Mouse (Mus musculus) urinary bladder, adult 18-20 months (tissue): ENCODE results near the gene Gnpda2.

Experiments used
- DNase-seq, 2 experiments: peaks; one replicate each; pipeline ENCODE4 v3.0.0; 2022; ENCODE audit warnings: low spot score in 2 of 2, mixed read lengths in 2 of 2

Gnpda2 gene

DNA sequence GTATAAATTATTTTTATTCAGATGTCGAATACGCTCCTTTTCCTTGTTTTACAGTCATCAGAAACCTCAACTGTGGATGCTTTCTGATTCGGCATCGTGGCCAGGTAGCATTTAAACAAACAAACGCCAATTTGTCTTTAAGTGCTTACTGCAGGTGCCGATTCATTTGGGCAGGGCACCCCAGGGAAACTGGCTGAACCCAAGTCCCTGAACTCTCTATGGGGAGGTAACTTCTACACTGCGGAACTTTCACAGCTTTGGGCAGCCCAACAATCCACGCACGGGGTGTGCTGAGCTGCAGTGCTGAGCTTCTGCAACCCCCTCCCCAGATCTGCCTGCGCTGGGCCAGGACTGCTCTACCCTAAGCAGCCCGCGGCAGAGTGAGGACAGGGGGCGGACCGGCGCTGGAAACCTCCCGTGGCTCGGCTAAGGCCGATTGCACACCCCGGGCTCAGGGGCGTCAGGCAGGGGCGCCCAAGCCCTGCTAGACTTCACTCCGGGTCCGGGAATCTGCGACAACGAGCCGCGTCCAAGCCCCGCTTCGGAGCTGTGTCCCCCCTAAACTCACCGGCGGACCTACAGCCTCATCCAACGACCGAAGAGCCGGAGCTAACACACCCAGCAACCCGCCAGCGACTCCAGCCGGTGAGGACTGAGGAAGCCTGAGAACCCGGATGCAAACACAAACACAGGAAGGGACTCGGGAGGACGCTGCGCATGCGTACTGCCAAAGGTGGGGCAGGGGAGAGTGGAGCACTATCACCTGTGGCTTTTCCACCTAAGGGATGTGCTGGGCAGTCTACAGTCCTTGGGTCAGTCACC, at the start of gene Gnpda2:
Gnpda2 (minus strand) TSS at position 701 of the 822 bp plus-strand sequence.
- peak; percentile 74 to 80 for DNase-seq

DNA sequence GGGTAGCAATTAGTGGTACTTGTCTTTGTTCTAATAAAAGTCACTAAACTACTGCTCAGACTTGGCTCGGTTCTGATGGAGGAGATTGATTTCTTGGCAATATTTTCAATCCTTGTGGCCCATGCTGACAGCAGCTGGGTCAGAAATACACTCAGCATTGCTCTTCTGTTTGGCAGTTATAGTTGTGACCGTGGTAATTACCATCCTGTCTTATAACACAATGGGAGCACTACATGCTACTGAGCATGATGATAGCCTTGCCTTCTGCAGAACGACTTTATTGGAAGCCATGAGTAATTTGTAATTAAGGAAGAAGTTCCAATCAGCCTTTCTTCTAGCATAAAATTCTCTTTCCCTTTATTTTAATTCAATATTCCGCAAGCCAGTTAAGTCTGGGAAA, 42.6 kb upstream of the Gnpda2 start:
- no peak for DNase-seq

DNA sequence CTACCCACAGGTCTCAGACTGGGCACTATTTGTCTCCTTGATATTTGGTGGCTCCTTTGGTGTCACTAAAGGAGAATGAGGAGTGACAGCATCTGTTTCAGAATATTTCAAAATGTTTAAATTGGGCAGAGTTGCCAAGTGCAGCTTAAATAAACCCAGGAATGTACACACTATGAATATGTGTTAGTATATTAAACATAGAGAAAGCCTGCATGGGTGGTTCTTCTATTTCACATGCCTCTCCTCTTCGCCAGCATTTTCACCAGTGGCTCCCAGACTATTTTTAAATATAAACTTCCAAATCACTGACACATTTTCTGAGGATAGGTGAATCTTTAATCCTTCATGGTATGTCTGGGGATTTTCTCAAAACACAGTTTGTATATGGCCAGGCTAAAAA, 28.8 kb upstream of the Gnpda2 start:
- DNase-seq: no peak

DNA sequence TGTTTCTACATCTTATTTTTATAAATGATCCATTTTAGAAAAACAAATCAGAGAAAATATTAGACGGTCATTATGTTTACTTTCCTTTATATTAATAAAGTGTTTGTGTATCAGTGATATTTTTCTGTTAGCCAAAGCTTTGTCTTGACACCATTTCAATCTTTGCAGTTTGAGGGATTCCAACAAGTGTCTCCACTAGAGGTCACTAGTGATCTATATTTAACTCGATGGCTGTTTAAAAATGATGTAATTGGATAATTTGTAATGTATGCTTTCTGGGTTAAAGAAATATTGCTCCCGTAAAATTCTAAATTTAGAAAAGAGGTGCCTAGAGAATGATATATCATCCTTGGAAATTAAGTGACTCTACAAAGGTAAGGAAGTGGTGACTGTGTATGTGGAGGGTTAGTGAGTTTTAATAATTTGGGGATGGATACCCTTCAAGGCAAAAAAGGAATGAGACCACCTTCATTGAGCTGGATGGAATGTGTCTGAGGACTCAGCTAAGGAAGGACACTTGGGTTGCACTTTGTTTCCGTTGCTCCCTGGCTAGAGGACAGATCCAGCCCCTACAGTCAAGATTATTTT, 21.2 kb upstream of the Gnpda2 start:
- DNase-seq: no peak

DNA sequence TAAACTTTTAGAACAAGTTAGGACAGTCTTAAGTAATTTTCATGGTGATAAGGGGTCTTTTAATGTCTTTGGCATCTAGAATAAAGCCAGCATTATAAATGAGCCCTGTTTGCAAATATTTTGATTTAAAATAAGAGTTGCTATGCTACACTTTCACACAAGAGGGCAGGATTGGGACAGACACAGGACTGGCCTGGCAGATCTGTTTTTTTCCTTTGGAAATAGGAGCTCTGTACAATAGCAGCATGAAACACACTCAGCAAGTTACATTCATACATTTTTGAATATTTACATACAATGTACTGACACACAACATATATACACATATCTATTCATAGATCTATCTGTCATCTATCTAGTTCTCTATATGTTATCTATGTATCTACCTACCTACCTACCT, 8.9 kb upstream of the Gnpda2 start:
- DNase-seq: no peak

DNA sequence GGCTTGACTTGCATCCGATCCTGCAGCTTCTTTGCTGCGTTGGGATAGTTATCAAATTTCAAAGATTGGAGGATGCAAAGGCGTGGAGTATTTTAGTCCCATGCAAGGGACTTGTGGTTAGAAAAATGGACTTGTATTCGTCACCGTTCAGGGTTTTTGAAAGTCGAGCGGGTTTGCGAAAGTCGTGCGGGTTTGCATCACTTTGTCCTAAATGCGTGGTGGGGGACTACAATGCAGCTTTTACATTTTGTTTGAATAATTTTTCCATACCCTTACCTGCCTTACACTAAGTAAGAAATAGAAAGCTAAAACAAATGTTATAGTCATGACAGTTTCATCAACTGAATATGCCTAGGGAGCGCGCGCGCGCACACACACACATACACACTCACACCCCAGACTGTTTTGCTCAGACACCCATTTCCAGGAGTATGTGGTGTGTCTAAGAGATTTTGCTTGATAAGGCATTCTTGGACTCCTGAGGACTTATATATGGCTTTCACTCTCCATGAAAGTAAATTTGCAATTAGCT, 34.7 kb downstream of the Gnpda2 start:
- DNase-seq: no peak

DNA sequence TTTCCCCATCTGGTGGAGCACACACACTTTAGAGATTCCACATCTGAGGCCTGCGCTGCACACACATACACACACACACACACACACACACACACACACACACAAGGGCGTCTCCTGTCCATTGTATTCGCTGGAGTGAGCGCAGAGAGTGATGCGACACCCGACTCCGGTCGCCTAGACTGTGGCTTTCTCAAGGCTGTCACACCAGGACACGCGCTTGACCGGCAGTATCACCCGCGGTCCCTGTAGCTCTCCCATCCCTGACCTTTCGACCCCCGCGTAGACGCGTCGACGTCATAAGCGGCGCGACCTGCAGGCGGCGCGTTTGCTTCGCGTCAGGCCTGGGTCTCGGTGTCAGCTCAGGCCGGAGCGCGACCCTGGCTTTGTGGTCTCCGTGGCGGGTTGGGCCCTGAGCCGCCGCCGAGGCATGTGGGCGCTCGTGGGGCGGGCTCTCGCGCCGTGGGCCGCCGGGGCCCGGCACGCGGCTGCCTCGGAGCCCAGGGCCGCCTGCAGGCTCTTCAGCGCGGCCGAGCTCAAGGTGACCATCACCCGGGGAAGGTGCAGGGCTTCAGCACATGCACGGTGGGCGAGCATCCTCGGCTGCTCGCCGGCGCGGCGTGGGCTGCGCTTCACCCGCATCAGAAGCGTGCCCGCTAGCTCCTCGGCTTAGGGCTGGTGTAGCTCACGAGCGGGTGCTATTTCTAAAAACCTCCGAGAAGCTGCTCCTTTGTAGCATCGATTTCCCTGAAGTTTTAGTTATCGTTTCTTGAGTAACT, 35.3 kb downstream of the Gnpda2 start, which contains the start of gene Guf1:
Guf1 (plus strand) TSS at position 296 of the 776 bp plus-strand sequence.
- peak; percentile 86 to 94 for DNase-seq

DNA sequence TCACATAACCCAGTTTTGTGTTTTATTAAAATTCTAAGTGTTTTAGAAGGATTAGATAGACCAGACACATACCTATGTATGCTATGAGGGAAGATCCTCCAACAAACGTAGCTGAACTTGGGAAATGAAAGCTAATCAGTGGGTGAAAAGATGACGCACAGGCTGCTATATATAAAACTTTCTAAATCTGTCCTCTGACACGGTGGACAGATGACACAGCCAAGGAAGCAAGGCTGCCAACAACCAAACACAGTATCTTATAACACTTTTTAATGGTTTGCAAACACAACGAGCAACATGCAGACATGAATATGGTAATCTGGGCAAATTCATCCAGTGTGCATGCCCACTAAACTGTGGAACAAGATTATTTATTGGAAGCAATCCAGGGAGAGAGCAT, 49.7 kb downstream of the Gnpda2 start, which contains the start of gene Yipf7:
Yipf7 (minus strand) TSS at position 160 of the 400 bp plus-strand sequence.
- DNase-seq: no peak

DNA sequence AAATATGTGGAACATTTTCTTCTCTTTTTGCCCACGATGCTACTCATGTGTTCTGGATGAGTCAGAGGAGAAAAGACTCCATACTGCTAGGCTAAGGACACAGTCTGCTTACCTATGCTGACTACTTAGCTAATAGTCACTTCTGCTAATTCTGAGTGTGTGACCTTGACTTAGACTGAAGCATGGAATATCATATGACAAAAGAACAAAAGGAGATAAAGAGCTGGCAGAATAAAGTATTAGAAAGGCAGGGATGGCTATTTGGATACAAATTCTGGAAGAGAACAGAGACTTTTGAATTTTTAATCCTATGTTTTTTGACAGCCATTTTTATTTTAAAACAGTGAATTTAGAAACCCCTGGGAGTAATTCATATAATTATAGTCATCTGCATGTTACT, 50.5 kb downstream of the Gnpda2 start:
- DNase-seq: no peak

DNA sequence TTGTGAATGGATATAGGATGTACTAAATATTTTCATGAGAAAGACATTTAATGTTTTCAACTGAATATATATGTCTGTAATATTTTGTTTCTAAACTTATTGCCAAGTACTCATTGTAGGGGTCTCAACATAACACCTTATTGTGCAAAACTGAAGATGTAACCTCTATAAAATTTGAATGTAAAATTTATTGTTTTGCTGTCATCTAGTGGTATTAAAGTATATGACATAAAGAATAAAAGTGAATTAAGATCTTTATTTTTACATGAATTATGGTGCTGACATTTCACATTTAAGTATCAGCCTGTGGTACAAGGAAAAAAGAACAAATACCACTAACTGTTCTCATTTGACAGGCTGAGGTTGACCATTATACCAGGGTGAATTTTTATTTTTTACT, 68.2 kb downstream of the Gnpda2 start:
- DNase-seq: no peak
